Mouse (Mus musculus) lung, postnatal 0 days (tissue): ENCODE measurements around the gene Trim75.

ENCODE experiments used
- CTCF ChIP-seq: IDR thresholded peaks from 2 replicates; pipeline ENCODE4 v1.5.1; 2016; ENCODE audit warnings: antibody characterized with exemption, mild to moderate bottlenecking
- EP300 ChIP-seq: IDR thresholded peaks from 2 replicates; pipeline ENCODE4 v1.6.1; 2016; ENCODE audit warnings: antibody characterized with exemption, mild to moderate bottlenecking, control low read depth

DNA sequence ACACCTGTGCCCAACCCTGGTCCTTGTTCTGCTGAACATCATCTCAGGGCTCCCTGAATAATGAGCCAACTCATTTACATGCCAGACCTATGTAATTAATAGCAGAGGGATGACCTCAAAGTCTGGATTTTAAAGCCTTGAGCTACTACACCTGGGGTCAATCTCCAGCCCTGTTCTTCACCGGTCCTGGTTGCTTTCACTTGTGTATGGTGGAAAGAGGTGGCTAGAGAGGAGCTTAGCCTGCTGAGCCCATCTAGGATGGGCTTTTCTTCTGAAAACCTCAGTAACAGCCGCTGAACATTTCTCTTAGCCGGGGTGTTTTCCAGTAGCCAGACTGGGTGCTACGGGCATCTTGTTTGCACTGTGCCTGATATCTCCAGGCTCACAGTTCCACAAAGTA is at the start of gene Trim75:
- TF ChIP-seq CTCF (no peak), EP300 (no peak)
